Mouse (Mus musculus): ENCODE measurements around the gene Apbb2. TPM values are rescaled to one million over a fixed set of nuclear protein-coding genes. Genes with fewer than 3 reads are reported as not detected.

Gene Apbb2
- polyA plus RNA-seq, 1 experiment, result 71.9 TPM

- Histone ChIP-seq H3K27ac (ENCODE audit: insufficient read depth, low read length) (peak overlapping the region; percentile 36; the same call in 1 of the 2 replicates), H3K4me1 (ENCODE audit: control insufficient read depth, insufficient read depth, low read length) (peaks cover 21% of the 10 kb centered on the region), H3K4me3 (ENCODE audit: insufficient read depth, low read length) (no peak overlapping the region)
- no peak for TF ChIP-seq CTCF (IDR thresholded peaks at IDR 0.05; ENCODE audit: borderline replicate concordance, insufficient read depth, low read length)
- TF ChIP-seq POLR2A (IDR thresholded peaks at IDR 0.05; ENCODE audit: low read depth, low read length), result no peak
Observed at GRCm38 (mm10) chr5:66583019-66583406, 35.6 kb downstream of the Apbb2 start.

- H3K4me3 ChIP-seq (ENCODE audit: insufficient read depth, low read length), result no peak overlapping the region
- H3K27ac ChIP-seq (ENCODE audit: insufficient read depth, low read length), result peak overlapping the region; percentile 36; the same call in 1 of the 2 replicates
- H3K4me1 ChIP-seq (ENCODE audit: control insufficient read depth, insufficient read depth, low read length), result peaks cover 21% of the 10 kb centered on the region
- TF ChIP-seq CTCF (IDR thresholded peaks at IDR 0.05; ENCODE audit: borderline replicate concordance, insufficient read depth, low read length), result no peak
- no peak for TF ChIP-seq POLR2A (IDR thresholded peaks at IDR 0.05; ENCODE audit: low read depth, low read length)
Observed at GRCm38 (mm10) chr5:66582281-66583018, 36.1 kb downstream of the Apbb2 start.

- TF ChIP-seq CTCF (IDR thresholded peaks at IDR 0.05; ENCODE audit: borderline replicate concordance, insufficient read depth, low read length) (no peak), POLR2A (IDR thresholded peaks at IDR 0.05; ENCODE audit: low read depth, low read length) (no peak)
- Histone ChIP-seq H3K4me1 (ENCODE audit: control insufficient read depth, insufficient read depth, low read length) (peaks cover 17% of the 10 kb centered on the region), H3K27ac (ENCODE audit: insufficient read depth, low read length) (peak overlapping the region; percentile 79), H3K4me3 (ENCODE audit: insufficient read depth, low read length) (no peak overlapping the region)
Observed at GRCm38 (mm10) chr5:66579066-66579465, 39.5 kb downstream of the Apbb2 start.

GRCm38 (mm10) chr5:66576299-66576698 is 42.3 kb downstream of the Apbb2 start:
- Histone ChIP-seq H3K4me1 (ENCODE audit: control insufficient read depth, insufficient read depth, low read length) (peaks cover 9% of the 10 kb centered on the region), H3K4me3 (ENCODE audit: insufficient read depth, low read length) (no peak overlapping the region), H3K27ac (ENCODE audit: insufficient read depth, low read length) (no peak overlapping the region)
- no peak for TF ChIP-seq POLR2A (IDR thresholded peaks at IDR 0.05; ENCODE audit: low read depth, low read length)
- no peak for TF ChIP-seq CTCF (IDR thresholded peaks at IDR 0.05; ENCODE audit: borderline replicate concordance, insufficient read depth, low read length)

- Histone ChIP-seq H3K4me3 (ENCODE audit: insufficient read depth, low read length) (no peak overlapping the region), H3K27ac (ENCODE audit: insufficient read depth, low read length) (no peak overlapping the region), H3K4me1 (ENCODE audit: control insufficient read depth, insufficient read depth, low read length) (peaks cover 12% of the 10 kb centered on the region)
- TF ChIP-seq CTCF (IDR thresholded peaks at IDR 0.05; ENCODE audit: borderline replicate concordance, insufficient read depth, low read length), result no peak
- TF ChIP-seq POLR2A (IDR thresholded peaks at IDR 0.05; ENCODE audit: low read depth, low read length), result no peak
Observed at GRCm38 (mm10) chr5:66575148-66575547, 43.4 kb downstream of the Apbb2 start.

GRCm38 (mm10) chr5:66573266-66573665 is 45.3 kb downstream of the Apbb2 start:
- peaks cover 5% of the 10 kb centered on the region for H3K4me1 ChIP-seq (ENCODE audit: control insufficient read depth, insufficient read depth, low read length)
- TF ChIP-seq POLR2A (IDR thresholded peaks at IDR 0.05; ENCODE audit: low read depth, low read length) (no peak), CTCF (IDR thresholded peaks at IDR 0.05; ENCODE audit: borderline replicate concordance, insufficient read depth, low read length) (no peak)

GRCm38 (mm10) chr5:66572086-66572855 is 46.3 kb downstream of the Apbb2 start:
- H3K27ac ChIP-seq (ENCODE audit: insufficient read depth, low read length), result no peak overlapping the region
- H3K4me1 ChIP-seq (ENCODE audit: control insufficient read depth, insufficient read depth, low read length), result peaks cover 5% of the 10 kb centered on the region
- no peak overlapping the region for H3K4me3 ChIP-seq (ENCODE audit: insufficient read depth, low read length)
- TF ChIP-seq POLR2A (IDR thresholded peaks at IDR 0.05; ENCODE audit: low read depth, low read length) (no peak), CTCF (IDR thresholded peaks at IDR 0.05; ENCODE audit: borderline replicate concordance, insufficient read depth, low read length) (no peak)

More at GRCm38 (mm10) chr5:66573266-66573665, 45.3 kb downstream of the Apbb2 start:
- H3K4me3 ChIP-seq (ENCODE audit: insufficient read depth, low read length), result no peak overlapping the region
- H3K27ac ChIP-seq (ENCODE audit: insufficient read depth, low read length), result no peak overlapping the region

GRCm38 (mm10) chr5:66570709-66571108 is 47.9 kb downstream of the Apbb2 start:
- no peak for TF ChIP-seq CTCF (IDR thresholded peaks at IDR 0.05; ENCODE audit: borderline replicate concordance, insufficient read depth, low read length)
- TF ChIP-seq POLR2A (IDR thresholded peaks at IDR 0.05; ENCODE audit: low read depth, low read length), result no peak
- peaks cover 3% of the 10 kb centered on the region for H3K4me1 ChIP-seq (ENCODE audit: control insufficient read depth, insufficient read depth, low read length)
- no peak overlapping the region for H3K4me3 ChIP-seq (ENCODE audit: insufficient read depth, low read length)
- peak overlapping the region; percentile 38; the same call in 1 of the 2 replicates for H3K27ac ChIP-seq (ENCODE audit: insufficient read depth, low read length)

- TF ChIP-seq CTCF (IDR thresholded peaks at IDR 0.05; ENCODE audit: borderline replicate concordance, insufficient read depth, low read length), result no peak
- no peak for TF ChIP-seq POLR2A (IDR thresholded peaks at IDR 0.05; ENCODE audit: low read depth, low read length)
- no peak overlapping the region for H3K27ac ChIP-seq (ENCODE audit: insufficient read depth, low read length)
- no peak overlapping the region for H3K4me3 ChIP-seq (ENCODE audit: insufficient read depth, low read length)
- H3K4me1 ChIP-seq (ENCODE audit: control insufficient read depth, insufficient read depth, low read length), result peaks cover 3% of the 10 kb centered on the region
Observed at GRCm38 (mm10) chr5:66569141-66569801, 49.3 kb downstream of the Apbb2 start.

Data from embryonic fibroblast, embryonic 13.5 days (primary cell).